Mouse (Mus musculus): ENCODE results near the gene Mmgt1.

The Mmgt1 gene

GRCm38 (mm10) chrX:56597887-56598640 is at the start of gene Mmgt1:
Gene Mmgt1 (minus strand): TSS chrX:56598069.
- in situ Hi-C loops (cut with MboI; ENCODE audit: unreplicated experiment in 2 of 2) = loop anchor here (10.0 to 25.0 kb wide), 2 partner anchors 47 to 464 kb away; partner anchors contain the start of gene Htatsf1 (in 2 of the 2)

GRCm38 (mm10) chrX:56640066-56640465 is 42.2 kb upstream of the Mmgt1 start:
- in situ Hi-C loops (cut with MboI; ENCODE audit: unreplicated experiment in 2 of 2) = loop anchor here (10.0 to 25.0 kb wide), 3 partner anchors 45 to 747 kb away; partner anchors contain the start of genes Mmgt1 (in 1 of the 2) and Rbmx (in 1 of the 2)

GRCm38 (mm10) chrX:56636185-56636584 is 38.3 kb upstream of the Mmgt1 start:
- in situ Hi-C loops (cut with MboI; ENCODE audit: unreplicated experiment in 2 of 2) = loop anchor here in 1 of 2 experiments (25.0 kb wide), 1 partner anchor 751 kb away; the partner anchor contains the start of gene Rbmx

- in situ Hi-C loops (cut with MboI; ENCODE audit: unreplicated experiment in 2 of 2) = no loop called here
These were observed 17.4 kb upstream of the Mmgt1 start for GRCm38 (mm10) chrX:56615236-56615635.

GRCm38 (mm10) chrX:56610318-56610694 is 12.4 kb upstream of the Mmgt1 start:
- in situ Hi-C loops (cut with MboI; ENCODE audit: unreplicated experiment in 2 of 2) = no loop called here

- in situ Hi-C loops (cut with MboI; ENCODE audit: unreplicated experiment in 2 of 2) = no loop called here
These were observed 11.9 kb upstream of the Mmgt1 start, which contains the start of gene Slc9a6 for GRCm38 (mm10) chrX:56609623-56610317. Gene Slc9a6 (plus strand): TSS chrX:56609757.

- in situ Hi-C loops (cut with MboI; ENCODE audit: unreplicated experiment in 2 of 2) = no loop called here
These were observed 11.4 kb upstream of the Mmgt1 start for GRCm38 (mm10) chrX:56609285-56609622.

GRCm38 (mm10) chrX:56607032-56607710 is 9.3 kb upstream of the Mmgt1 start:
- in situ Hi-C loops (cut with MboI; ENCODE audit: unreplicated experiment in 2 of 2) = no loop called here

- in situ Hi-C loops (cut with MboI; ENCODE audit: unreplicated experiment in 2 of 2) = no loop called here
These were observed 8.7 kb upstream of the Mmgt1 start for GRCm38 (mm10) chrX:56606536-56606935.

- in situ Hi-C loops (cut with MboI; ENCODE audit: unreplicated experiment in 2 of 2) = loop anchor here (10.0 to 25.0 kb wide), 2 partner anchors 47 to 465 kb away; partner anchors contain the start of gene Htatsf1 (in 2 of the 2)
These were observed 516 bp downstream of the Mmgt1 start for GRCm38 (mm10) chrX:56597219-56597886.

- in situ Hi-C loops (cut with MboI; ENCODE audit: unreplicated experiment in 2 of 2) = loop anchor here (25.0 kb wide), 1 partner anchor 484 kb away; the partner anchor contains the start of gene Htatsf1 (in 2 of the 2)
These were observed 19.7 kb downstream of the Mmgt1 start for GRCm38 (mm10) chrX:56578200-56578599.

- in situ Hi-C loops (cut with MboI; ENCODE audit: unreplicated experiment in 2 of 2) = loop anchor here (5.0 kb wide), 1 partner anchor 220 kb away; no protein-coding TSS in a partner anchor
These were observed 25.4 kb downstream of the Mmgt1 start for GRCm38 (mm10) chrX:56572465-56572864.

- in situ Hi-C loops (cut with MboI; ENCODE audit: unreplicated experiment in 2 of 2) = no loop called here
These were observed 44.3 kb downstream of the Mmgt1 start for GRCm38 (mm10) chrX:56553584-56553983.

- in situ Hi-C loops (cut with MboI; ENCODE audit: unreplicated experiment in 2 of 2) = loop anchor here (10.0 to 25.0 kb wide), 2 partner anchors 245 to 1113 kb away; no protein-coding TSS in a partner anchor
These were observed 48.4 kb downstream of the Mmgt1 start, which contains the start of gene Gm648 for GRCm38 (mm10) chrX:56549506-56549905. Gene Gm648 (minus strand): TSS chrX:56549606.

GRCm38 (mm10) chrX:56537162-56537561 is 60.7 kb downstream of the Mmgt1 start:
- in situ Hi-C loops (cut with MboI; ENCODE audit: unreplicated experiment in 2 of 2) = loop anchor here (10.0 to 25.0 kb wide), 2 partner anchors 1125 to 1958 kb away; no protein-coding TSS in a partner anchor

All from v-Abl transformed pro-B cells (cell line).